Mouse (Mus musculus) liver, adult 2 months (tissue): ENCODE measurements at regions not wholly inside any gene's neighbourhood (a gene's known extent, or its start where the extent isn't known, plus 50 kb on each side); places are given as distances from the start of the nearest gene placed in this dataset.
A peak's percentile ranks its signal among the peaks of the same experiment; 100 is the strongest.

Experiments
- DNase-seq: peaks from one replicate; pipeline ENCODE4 v3.0.0-alpha.2; 2011; ENCODE audit warnings: low read depth, low spot score; ENCODE audit errors: extremely low read depth
- H3K27ac ChIP-seq: fragments of 200-500 bp; replicated peaks from 2 replicates; pipeline ENCODE4 v1.5.1; 2012; ENCODE audit warnings: low read depth, mild to moderate bottlenecking, control low read depth, inconsistent platforms, low read length; ENCODE audit not compliant: insufficient read depth
- H3K27me3 ChIP-seq: fragments of 200-500 bp; 2 replicates; pipeline ENCODE4 v1.6.1; 2012; ENCODE audit warnings: mild to moderate bottlenecking, moderate library complexity, low read length, inconsistent platforms; ENCODE audit not compliant: control insufficient read depth, insufficient read depth
- H3K36me3 ChIP-seq: fragments of 200-500 bp; 2 replicates; pipeline ENCODE4 v1.6.1; 2012; ENCODE audit warnings: low read length, inconsistent platforms; ENCODE audit not compliant: control insufficient read depth, insufficient read depth
- H3K4me1 ChIP-seq: fragments of 200-500 bp; 2 replicates; pipeline ENCODE4 v1.6.1; 2011; ENCODE audit warnings: low read length; ENCODE audit not compliant: control insufficient read depth, insufficient read depth
- H3K4me3 ChIP-seq: fragments of 200-500 bp; 2 replicates; pipeline ENCODE4 v1.5.1; 2011; ENCODE audit warnings: low read depth, mild to moderate bottlenecking, control low read depth, low read length, moderate library complexity; ENCODE audit not compliant: insufficient read depth
- H3K79me2 ChIP-seq: fragments of 200-500 bp; 2 replicates; pipeline ENCODE4 v1.6.1; 2012; ENCODE audit warnings: inconsistent platforms, mild to moderate bottlenecking, low read length, moderate library complexity; ENCODE audit not compliant: control insufficient read depth, insufficient read depth
- H3K9ac ChIP-seq: fragments of 200-500 bp; 2 replicates; pipeline ENCODE4 v1.6.1; 2012; ENCODE audit warnings: low read depth, mild to moderate bottlenecking, control low read depth, inconsistent platforms, low read length
- CTCF ChIP-seq: fragments of 200-500 bp; IDR thresholded peaks from 2 replicates; pipeline ENCODE4 v1.5.1; 2011; ENCODE audit warnings: low read depth, low read length, control low read depth
- POLR2A ChIP-seq: fragments of 200-500 bp; IDR thresholded peaks from 2 replicates; pipeline ENCODE4 v1.6.1; 2011; ENCODE audit warnings: low read length, control low read depth; ENCODE audit not compliant: insufficient read depth; ENCODE audit errors: extremely low read depth
- WGBS: fragments of 180-500 bp; shearing (Covaris S2); methylation state at CpG from one replicate; pipeline ENCODE4 v1.1.7; 2018; 5-methylcytosine and 5-hydroxymethylcytosine counted together

DNA sequence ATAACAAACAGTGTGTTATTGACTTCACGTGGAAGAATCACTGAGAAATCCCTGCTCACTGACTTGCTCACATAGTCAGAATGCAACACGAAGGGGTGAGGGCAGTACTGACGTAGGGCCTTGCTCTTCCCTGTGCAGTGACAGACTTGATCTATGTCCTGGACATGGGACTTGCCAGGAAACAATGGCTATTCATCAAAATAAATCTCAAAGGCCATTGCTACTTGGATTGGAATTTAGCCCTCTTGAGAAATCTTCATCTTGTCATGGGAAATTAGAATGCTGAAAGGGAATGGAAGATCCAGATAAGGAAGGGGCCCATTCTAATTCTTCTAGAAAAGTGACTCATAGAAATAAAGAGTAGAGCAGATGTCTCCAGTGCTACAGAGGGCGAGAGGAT is 158.0 kb upstream of the Sstr4 start:
- WGBS: 76% methylated on average over 4 of the region's 4 CpGs
- peak; percentile 53 for DNase-seq

DNA sequence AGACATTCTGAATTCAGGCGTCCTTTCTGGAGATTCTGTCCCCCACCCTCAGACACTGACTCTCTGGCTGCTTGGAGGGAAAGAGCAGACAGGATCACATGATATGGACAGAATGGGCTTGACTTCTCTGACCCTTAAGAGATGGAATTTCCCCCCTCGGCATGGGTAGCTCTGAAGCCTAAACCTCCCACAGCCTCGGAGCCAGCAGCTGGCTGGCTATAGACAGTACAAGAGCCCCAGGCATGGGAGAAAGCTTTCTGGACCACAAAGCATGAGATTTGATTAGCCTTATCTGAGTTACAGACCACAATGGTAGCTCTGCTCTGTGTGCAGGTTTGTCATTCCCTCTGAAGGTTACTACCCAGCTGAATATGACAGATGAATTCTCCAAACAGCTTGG is 156.1 kb upstream of the Sstr4 start:
- no peaks in the 10 kb centered on the region for H3K4me1 ChIP-seq
- no peak overlapping the region for H3K9ac ChIP-seq
- WGBS: 54% methylated on average over 3 of the region's 3 CpGs
- no peak for DNase-seq
- H3K27ac ChIP-seq: no peak overlapping the region
- TF ChIP-seq CTCF: no peak
- no peaks in the 10 kb centered on the region for H3K27me3 ChIP-seq
- H3K4me3 ChIP-seq: no peak overlapping the region
- no peaks in the 10 kb centered on the region for H3K79me2 ChIP-seq
- H3K36me3 ChIP-seq: no peaks in the 10 kb centered on the region

More for the DNA sequence above, 158.0 kb upstream of the Sstr4 start:
- no peak overlapping the region for H3K9ac ChIP-seq
- H3K4me3 ChIP-seq: no peak overlapping the region
- no peaks in the 10 kb centered on the region for H3K4me1 ChIP-seq
- TF ChIP-seq POLR2A (no peak), CTCF (no peak)
- no peaks in the 10 kb centered on the region for H3K79me2 ChIP-seq
- no peaks in the 10 kb centered on the region for H3K36me3 ChIP-seq
- H3K27me3 ChIP-seq: no peaks in the 10 kb centered on the region
- H3K27ac ChIP-seq: no peak overlapping the region

DNA sequence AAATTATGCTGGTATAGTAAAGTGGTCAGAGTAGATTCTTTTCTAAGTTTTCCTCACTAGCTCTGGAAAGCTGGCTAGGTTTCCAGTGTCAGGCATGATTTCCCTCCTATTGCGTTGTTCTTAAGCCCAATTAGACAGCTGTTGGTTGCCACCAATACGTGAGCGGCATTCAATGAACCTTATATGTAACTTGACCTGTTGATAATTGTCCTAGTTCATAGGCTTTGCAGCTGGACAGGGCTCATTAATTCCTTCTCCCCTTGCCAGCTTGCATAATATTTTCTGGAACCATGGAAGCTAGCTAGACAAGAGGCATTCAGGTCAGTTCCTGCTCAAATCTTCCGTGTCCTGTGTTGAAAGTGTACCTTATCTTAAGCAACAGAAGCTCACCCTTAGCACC is 152.9 kb upstream of the Sstr4 start:
- TF ChIP-seq CTCF (no peak), POLR2A (no peak)
- Histone ChIP-seq H3K27me3 (no peaks in the 10 kb centered on the region), H3K36me3 (no peaks in the 10 kb centered on the region), H3K9ac (no peak overlapping the region), H3K79me2 (no peaks in the 10 kb centered on the region), H3K4me3 (no peak overlapping the region), H3K4me1 (no peaks in the 10 kb centered on the region), H3K27ac (no peak overlapping the region)
- peak; percentile 4 for DNase-seq
- 82% methylated on average over 4 of the region's 4 CpGs for WGBS

DNA sequence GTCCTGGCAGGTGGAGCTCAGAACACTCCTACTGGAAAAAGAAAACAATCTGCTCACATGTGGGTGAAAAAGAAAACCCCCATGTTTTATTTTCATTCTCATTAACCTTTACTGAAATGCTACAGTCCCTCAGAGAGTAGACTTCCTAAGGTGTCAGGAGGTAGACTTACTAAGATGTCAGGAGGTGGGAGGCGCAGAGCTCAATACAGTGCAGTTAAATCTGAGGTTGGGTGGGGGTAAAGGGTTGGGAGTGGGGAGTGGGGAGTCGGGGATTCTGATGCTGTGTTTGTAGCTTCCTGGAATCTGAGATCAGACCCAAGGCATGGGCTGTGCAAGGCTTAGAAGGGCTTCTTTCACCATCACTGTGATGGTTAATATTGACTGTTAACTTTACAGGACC is 149.6 kb upstream of the Sstr4 start:
- Histone ChIP-seq H3K4me1 (no peaks in the 10 kb centered on the region), H3K9ac (no peak overlapping the region), H3K4me3 (no peak overlapping the region), H3K27ac (no peak overlapping the region), H3K79me2 (no peaks in the 10 kb centered on the region), H3K27me3 (no peaks in the 10 kb centered on the region), H3K36me3 (no peaks in the 10 kb centered on the region)
- DNase-seq: no peak
- 79% methylated on average over 2 of the region's 2 CpGs for WGBS
- TF ChIP-seq POLR2A (no peak), CTCF (no peak)

DNA sequence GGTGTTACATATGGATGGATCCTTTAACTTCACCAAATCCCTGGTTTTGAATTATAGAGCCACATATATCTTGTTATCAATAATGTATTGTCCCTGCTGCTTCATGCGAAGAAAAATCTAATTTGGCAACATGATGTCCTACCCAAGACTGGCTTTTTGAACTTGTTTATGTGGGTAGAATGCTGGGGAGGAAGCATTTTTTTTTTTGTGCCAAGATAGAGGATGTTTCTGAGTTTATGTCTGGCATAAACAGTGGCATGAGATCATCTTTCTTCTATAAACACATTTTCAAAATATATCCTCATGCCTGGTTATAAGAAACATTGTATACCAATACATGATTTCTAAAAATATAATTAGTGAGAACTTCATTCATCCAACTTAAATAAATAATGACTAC is 144.2 kb upstream of the Sstr4 start:
- H3K79me2 ChIP-seq: no peaks in the 10 kb centered on the region
- no peak for DNase-seq
- H3K27me3 ChIP-seq: no peaks in the 10 kb centered on the region
- no peak overlapping the region for H3K9ac ChIP-seq
- TF ChIP-seq POLR2A (no peak), CTCF (no peak)
- H3K36me3 ChIP-seq: no peaks in the 10 kb centered on the region
- H3K27ac ChIP-seq: no peak overlapping the region
- no peak overlapping the region for H3K4me3 ChIP-seq
- WGBS: 78% methylated on average over 1 of the region's 1 CpGs
- H3K4me1 ChIP-seq: no peaks in the 10 kb centered on the region

DNA sequence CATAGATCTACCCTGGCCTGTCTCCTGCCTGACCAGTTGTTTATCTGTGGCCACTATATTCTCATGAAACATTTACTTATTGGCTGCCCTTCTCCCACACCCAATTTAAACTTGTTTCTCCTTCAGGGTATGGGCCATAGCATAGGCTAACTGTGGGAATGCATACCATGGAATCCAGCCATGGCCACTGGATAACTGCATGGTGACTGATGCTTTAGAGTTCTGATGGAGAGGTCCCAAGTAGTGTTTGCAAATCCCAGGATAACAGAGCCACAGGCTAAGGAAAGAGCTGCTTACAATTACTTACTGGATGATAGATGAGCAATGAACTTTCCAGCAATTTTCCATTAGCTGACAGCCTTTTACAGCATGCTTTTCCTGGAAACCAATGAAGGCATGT is 139.5 kb upstream of the Sstr4 start:
- DNase-seq: no peak
- H3K27ac ChIP-seq: no peak overlapping the region
- no peaks in the 10 kb centered on the region for H3K79me2 ChIP-seq
- H3K4me3 ChIP-seq: no peak overlapping the region
- TF ChIP-seq CTCF: no peak
- TF ChIP-seq POLR2A: no peak
- no peak overlapping the region for H3K9ac ChIP-seq
- H3K36me3 ChIP-seq: no peaks in the 10 kb centered on the region
- no peaks in the 10 kb centered on the region for H3K27me3 ChIP-seq
- no peaks in the 10 kb centered on the region for H3K4me1 ChIP-seq
